Mouse (Mus musculus): ENCODE measurements around the gene Cemip.

- no peak for TF ChIP-seq CTCF (IDR thresholded peaks at IDR 0.05; ENCODE audit: borderline replicate concordance, extremely low read depth, insufficient read depth, insufficient read length)
- TF ChIP-seq POLR2A (IDR thresholded peaks at IDR 0.05; ENCODE audit: borderline replicate concordance, extremely low read depth, insufficient read depth, insufficient read length, poor library complexity, severe bottlenecking): no peak
Measured at GRCm38 (mm10) chr7:83941701-83942101, 144.6 kb downstream of the Cemip start.
